Mouse (Mus musculus) cerebellum, postnatal 36 days (tissue): ENCODE results near the gene Eif3k.
"Not testable (repeated sequence)": the region's sequence is repeated elsewhere in the genome, so short reads cannot be mapped to it uniquely, and the experiment has no call there.

Source experiments
- DNase-seq, 2 experiments: peaks; one replicate each; pipeline ENCODE4 v3.0.0; 2021 to 2022; ENCODE audit warnings: mixed read lengths in 2 of 2

The Eif3k gene

DNA sequence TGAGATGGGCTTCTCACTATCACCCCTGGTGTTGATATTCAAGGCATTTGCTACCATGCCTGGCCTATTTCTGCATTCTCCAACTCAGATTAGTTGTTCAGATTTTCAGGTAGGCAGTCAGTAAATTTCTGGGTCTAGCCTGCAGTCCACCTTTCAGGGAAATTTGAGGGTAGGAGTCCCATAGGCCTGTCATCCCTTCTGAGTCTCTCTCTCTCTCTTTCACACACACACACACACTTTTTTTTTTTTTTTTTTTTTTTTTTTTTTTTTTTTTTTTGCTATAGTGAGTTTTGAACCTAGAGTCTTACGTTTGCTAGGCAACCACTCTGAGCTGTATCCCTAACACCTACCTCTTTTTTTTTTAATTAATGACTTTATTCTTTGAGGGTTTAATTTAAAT is 2.8 kb upstream of the Eif3k start:
- no peak for DNase-seq

DNA sequence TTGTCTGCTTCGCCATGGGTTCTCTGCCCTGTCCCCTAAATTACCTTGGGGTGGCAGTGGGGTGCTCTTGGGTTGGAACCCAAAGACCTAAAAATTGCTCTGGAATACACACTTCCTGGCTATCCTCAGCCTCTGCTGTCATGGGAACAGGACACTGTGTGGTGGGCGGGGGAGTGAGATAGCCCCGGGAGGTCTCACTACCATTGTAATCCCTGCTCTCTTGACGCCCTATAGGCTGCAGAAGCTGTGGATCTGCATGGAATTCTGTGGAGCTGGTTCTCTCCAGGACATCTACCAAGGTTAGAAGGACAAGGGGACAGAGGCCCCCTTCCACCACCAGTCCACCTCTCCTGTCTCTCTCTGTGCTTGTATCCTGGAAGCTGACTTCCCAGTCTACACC is 2.2 kb upstream of the Eif3k start:
- DNase-seq, result no peak

DNA sequence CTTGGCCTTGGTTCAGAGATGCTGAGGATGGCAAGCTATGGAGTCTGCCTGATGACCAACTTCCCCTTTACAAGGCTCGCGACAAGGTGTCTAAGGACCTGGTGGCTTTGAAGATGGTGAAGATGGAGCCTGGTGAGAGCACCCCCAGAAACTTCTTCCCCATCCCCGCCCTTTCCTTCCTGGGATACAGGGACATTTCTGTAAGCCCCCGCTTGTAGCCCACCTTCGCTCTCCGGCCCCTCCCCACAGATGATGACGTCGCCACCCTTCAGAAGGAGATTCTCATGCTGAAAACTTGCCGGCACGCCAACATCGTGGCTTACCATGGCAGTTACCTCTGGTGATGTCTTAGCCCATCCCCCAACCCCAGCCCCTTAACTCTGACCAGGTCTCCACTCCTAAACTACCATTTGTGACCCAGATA is 1.5 kb upstream of the Eif3k start:
- no peak for DNase-seq

DNA sequence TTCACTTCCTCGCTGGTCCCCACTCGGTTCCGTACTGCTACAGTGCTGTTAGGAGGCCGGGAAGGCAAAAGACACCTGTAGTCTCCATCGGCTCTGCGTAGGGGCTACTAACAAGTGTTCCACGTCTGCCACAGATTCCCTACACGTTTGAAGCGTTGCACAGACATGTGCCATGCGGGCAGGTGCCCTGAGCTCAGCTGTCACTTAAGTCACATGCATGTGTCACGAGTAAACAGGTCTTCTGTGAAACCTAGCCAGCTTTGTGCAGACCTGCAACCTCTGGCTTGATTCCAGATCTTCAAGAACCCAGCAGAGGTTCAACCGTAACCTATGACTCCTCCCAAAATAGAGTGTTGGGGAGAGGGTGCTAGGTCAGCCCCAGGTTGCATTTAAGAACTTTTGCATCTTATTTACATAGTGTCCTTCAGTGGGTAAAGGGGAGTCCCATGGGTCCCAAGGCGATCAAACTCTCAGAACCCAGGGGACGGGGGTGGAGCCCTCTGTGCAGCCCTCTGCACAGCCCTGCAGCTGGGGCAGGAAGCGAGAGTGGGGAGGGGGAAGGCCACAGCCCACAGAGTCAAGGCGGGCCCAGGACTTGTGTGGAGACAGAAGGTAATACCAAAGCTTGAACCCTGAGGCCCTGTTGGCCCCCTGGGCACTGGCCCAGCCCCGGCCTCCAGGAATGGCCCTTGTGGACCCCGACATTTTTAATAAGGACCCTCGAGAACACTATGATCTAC is 780 bp upstream of the Eif3k start:
- no peak for DNase-seq

DNA sequence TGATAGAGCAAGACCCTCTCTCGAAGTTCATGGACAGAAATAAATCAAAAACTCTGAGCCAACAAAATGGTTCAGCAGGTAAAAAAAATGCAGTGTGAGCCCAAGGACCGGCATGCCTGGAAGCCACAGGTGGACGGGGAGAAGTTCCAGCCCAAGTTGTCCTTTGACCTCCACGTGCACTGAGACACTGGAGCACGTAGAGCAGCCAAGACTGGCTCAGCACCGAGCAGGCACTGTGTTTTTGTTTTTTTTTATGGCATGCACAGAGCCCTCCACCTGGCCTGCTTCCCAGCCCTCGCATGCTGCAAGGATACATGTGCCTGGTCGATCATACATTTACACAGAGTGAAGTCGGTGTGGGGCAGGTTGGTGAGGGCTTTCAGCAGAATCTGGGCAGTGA is 4.1 kb downstream of the Eif3k start:
- DNase-seq, result no peak

DNA sequence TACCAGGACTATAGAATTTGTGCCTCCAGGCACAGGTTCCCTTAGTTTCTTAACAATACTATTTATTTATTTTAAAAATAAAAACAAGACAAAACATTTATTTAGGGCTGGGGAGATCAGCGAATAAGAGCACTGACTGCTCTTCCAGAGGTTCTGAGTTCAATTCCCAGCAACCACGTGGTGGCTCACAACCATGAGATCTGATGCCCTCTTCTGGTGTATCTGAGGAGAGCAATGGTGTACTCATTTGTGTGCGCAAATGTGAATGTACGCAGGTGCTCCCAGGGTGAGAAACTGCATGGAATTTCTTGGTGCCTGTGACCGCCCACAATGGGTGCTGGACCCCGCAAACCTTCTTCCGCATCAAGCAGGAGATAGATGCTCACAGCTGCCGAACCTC is 8.6 kb downstream of the Eif3k start:
- DNase-seq, result no peak

DNA sequence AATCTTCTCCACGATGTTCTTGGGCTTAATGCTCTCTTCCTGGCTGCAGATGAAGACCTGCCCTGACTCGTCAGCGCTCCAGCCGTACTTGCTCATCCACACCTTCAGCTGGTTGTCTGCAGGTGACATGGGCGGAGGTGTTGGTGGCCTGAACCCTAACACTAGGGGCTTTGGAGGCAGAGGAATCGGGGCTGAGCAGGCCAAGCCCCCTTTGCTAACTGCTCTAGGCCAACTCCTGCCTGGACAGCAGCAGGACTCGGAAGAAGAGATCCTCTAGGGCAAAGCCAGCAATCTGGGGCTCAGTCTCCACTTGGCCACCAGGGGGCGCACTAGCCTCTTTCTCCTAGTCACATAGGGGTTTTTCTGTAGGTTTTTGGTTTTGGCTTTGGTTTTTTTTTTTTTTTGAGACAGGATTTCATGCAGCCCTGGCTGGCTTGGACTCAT is 9.1 kb downstream of the Eif3k start:
- DNase-seq, result peak; percentile 81 to 84

DNA sequence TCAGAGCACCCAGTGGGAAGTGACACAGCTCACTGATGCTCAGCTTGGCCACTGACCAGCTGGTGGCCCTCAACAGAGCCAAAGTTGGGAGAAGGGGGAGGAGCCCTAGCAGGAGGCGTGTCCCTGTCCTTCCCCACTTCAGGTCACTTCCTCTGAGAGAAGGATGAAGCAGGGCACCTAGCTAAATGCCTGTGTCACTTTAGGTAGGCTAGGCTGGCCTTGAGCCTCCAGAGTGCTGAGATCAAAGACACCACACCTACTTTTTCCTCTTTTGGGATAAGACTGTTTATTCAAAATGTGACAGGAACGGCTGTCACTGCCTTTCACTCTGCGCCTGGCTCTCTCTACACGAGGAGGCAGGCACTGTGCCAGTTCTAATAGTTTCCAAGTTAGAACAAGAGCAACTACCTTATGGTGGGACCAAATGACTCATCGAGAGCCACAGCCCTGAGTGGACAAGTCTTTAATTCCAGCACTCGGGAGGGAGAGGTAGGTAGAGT is 9.8 kb downstream of the Eif3k start:
- no peak for DNase-seq

DNA sequence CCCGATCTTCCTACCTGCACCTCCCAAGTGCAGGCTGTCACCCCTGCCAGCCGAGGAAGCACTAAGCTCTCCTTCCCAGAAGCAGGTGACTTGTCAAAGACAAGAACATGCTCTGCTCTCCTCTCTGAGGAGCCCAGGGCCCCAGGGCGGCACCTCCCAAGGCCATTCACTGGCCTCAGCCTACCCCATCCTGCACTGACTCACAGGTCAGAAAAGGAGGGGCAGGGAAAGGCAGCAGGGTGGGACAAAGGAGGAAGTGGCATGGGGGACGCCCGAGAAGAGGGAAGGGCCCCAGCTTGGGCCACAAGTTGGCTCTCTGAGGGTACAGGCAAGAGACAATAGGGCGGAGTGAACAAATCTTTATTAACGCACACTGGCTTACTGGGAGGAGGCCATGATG is 10.6 kb downstream of the Eif3k start:
- DNase-seq, result no peak

DNA sequence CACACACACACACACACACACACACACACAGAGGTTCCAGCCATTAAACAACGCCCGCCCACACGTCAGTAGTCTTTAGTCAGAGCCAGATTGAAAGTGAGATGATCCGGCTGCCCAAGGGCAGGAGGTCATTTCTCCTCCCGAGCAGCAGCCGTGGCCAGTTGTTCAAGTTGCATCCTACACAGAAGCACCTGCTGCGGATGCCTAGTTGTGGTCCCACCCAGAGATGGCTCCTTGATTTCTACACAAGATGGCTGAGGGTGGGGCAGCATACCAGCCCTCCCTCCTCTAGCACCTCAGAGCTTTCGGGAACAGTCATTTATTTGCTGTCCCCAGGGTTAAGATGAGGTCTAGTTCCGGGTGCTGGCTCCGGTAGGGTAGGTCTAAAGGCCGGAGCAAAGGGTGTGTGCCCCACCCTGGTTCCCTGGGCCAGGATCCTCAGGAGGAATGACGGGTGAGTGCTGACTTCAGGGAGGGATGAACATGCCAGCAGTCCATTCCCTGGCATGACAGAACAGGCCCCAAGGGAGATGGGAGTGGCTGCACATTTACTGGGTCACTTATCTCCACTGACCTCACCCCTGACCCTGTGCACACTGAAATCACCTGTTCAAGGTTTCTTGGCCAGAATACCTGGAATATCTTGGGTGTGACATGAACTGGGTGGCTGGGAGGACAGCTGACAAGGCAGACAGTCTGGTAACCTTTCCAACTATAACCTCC is 11.8 kb downstream of the Eif3k start:
- DNase-seq, result no peak

DNA sequence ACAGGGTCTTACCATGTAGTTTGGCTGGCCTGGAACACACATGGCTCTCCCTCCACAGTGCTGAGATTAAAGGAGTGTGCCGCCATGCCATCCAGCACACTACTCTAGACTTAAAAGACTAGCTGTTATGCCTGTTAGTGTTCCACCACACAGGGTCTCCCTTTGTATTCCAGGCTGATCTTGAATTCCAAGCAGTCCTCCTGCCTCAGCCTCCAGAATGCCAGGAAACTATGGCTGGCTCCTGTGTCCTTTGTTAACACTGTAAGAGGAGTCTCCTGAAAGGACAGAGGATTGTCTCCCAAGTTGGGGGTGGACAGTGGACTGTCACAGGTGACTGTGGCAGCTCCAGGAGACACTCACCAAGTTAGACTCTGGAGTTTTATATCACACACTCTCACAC is 12.4 kb downstream of the Eif3k start:
- DNase-seq, result no peak

DNA sequence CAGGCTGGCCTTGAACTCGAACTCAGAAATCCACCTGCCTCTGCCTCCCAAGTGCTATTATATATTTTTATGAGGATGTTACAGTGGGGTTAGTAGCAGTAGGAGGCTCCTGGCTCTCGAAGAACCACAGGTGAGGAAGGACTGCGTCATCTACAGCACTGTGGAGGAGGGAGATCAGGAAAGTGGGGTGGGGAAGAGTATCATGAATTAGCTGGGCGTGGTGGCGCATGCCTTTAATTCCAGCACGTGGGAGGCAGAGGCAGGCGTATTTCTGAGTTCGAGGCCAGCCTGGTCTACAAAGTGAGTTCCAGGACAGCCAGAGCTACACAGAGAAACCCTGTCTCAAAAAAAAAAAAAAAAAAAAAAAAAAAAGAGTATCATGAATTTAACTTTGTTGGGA is 13.5 kb downstream of the Eif3k start:
- DNase-seq, result not testable (repeated sequence)

DNA sequence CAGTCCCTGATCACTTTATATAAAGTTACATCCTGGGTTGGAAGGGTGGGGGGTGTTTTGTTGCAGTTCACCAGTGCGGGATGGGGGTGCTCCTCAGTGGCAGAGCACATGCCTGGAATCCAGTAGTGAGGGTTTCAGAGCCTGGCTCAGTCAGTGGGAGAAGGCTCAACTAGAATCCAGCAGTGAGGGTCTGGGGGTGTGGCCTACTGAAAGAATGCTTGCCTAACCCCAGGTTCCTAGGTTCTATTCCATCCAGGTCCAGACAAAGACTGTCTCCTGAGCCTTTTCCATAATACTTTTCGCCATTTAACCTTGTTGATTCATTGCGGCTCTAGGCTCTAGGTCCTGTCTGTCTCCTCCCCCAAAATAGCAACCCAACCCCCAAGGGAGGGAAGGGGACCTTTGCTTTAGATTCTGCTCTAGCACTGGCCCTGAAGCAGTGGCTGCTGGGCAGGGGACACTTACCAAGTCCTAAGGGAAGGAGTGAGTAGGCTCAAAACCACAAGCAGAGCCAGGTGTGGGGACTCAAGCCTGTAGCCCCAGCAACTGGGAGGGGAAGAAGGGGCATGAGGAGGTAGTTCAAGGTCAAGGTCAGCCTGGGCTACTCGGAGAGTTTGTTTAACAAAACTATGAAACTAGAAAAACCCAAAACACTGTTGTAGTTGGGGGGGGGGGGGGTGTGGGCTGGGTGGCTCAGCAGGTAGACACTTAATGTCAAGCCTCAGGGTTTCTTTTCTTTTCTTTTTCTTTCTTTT is 14.7 kb downstream of the Eif3k start:
- DNase-seq, result no peak

DNA sequence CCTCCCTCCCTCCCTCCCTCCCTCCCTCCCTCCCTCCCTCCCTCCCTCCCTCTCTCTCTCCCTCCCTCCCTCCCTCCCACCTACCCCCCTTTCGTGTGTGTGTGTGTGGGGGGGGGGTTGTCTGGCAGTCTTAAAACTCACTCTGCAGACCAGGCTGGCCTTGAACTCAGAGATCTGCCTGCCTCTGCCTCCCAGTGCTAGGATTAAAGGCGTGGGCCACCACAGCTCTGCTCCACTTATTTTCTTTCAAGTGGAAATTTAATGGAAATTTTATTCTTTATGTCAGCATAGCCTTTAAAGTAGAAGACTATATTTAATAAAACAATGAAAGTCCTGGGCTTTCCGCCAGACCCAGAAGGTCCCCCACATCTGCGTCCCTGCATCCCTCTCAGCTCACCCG is 15.5 kb downstream of the Eif3k start:
- DNase-seq, result no peak

DNA sequence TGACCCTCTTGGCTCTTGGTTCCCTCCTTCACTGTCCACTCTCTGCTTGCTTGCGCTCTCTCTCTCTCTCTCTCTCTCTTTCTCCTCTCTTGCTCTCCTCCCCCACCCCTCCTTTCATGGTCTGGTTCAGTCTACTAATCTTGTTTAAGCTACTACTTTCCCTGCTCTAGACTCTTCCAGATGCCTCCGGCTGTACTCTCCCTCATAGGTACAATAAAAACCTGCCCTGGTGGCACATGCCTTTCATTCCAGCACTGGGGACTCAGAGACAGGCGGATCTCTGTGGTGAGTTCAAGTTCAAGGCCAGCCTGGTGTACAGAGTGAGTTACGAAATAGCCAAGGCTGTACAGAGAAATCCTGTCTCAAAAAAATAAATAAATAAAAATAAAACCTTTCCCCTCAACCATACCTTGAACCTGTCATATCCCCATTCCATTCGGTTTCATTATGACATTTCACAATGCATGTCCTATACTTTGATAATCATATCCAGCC is 16.3 kb downstream of the Eif3k start:
- no peak for DNase-seq

DNA sequence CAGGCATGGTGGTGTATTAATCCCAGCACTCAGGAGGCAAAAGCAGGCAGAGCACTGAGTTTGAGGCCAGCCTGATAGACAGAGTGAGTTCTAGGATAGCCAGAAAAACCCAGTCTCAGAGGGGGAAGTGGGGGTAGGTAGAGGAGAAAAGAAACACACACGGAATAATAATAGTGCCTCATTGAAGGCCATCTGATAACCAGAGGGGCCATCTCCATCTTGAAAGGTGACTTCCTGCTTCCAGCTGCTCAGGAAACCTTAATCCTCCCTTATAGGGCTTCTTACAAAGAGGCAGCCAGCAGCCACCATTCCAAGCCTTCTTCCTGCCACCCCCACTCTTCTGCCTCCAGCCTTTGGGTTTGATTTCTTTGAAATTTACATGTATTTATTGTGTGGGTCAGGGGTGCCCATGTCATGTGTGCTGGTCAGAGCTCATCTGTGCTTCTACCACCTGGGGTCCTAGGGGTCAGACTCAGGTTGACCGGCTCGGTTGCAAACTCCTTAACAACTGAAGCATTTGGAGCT is 18.2 kb downstream of the Eif3k start:
- DNase-seq, result no peak

DNA sequence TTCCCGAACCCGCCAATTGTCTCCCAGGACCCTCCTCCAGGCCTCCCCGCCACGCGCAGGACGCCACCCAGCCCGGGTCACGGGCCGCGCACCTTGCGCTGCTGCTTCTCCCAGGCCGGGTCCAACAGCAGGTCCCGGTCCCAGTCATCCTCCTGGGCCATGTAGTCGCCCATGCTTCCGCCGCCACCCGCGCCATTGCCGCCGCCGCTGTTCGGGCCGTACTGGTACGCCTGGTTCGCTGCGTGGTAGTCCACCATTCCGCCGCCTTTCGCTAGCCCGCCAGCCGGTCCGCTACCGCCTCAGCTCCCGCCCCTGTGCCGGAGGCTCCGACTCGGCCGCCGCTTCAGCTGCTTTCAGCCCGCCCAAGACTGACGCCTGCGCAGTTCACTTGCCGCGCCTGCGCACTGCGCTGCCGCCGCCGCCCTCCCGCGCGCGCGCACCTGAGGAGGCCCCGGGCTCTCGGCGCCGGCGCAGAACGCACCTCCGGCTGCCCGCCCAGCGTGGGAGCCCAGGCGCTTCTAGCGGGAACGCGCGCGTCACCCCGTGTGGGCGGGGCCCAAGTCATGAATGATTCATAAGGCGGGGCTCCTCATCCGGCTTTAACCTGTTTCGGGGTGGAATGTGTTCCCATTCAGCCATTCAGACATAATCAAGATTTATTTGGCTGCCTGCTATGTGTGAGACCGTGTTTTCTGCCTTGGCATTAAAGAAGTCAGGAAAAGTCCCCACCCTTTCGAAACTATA is 19.6 kb downstream of the Eif3k start, which contains the start of gene Actn4:
Actn4 (minus strand) TSS at position 414 of the 744 bp plus-strand sequence.
- DNase-seq, result peak; percentile 98 to 99

DNA sequence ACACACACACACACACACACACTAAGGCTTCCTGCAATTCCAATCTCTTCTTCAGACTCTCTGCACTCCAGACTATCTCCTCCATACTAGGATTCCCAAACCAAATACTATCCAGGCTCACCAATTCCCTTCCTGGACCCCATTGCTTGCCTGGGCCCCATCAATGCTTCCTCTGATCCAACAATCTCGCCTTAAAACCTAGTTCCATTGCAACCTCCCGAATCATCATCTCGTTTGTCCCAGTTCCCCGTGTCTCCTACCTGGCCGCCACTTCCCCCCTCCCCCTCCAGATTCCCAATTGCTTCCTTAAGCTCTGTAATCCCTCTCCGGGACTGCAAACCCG is 20.1 kb downstream of the Eif3k start:
- DNase-seq, result no peak

DNA sequence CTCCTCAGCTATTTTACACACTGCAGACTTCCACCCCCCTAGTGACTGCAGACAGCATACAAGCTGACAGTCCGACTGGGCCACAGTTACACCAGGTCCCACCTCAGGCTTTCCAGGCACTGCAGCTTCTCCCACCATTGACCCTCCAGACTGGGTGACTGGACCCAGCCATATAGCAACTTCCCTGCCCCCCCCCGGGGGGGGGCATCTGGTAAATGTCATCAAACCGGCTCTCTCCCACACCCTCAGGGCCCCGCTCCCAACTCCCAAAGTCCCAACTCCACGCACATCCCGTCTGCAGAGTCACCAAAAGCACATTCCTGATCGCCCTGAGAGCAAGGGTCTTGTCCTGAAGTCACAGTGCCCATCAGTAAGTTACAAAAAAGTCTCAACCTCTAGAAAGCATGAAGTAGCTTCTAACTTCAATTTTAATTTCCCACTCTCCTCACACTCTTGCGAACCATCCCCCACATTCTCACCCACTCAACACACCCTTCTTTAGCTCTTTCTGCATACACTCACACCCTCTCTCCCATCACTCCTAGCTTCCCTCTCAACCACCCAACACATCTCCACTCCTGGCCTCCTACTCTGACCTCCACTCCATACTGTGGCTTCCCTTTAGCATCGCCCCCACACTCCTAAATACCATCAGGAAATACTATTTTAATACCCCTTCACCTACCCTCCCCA is 21.2 kb downstream of the Eif3k start:
- no peak for DNase-seq

DNA sequence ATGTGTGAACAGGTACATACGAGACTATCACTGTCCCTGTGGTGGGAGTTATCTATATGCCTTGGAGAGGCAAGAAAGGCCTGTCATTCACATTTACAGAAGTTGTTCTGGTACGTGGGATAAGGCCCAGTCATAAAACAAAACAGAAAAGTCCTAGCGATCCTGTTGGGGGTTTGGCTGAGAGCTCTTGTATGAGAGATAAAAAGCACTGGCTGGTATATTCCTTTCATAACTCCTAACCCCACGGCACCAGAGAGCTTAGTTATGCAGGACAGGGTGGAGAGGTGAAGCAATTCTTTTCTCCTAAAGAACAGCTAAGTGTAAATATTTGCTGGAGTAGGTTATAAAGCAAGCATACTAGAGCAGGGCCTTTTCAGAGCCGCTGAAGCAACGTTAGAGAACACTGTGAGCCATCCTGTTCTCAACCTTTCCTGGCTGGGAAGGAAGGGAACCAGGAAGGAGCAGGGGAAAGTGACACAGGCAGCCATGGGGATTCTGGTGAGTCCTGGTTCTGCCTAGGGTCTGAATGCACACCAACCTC is 22.1 kb downstream of the Eif3k start:
- no peak for DNase-seq

DNA sequence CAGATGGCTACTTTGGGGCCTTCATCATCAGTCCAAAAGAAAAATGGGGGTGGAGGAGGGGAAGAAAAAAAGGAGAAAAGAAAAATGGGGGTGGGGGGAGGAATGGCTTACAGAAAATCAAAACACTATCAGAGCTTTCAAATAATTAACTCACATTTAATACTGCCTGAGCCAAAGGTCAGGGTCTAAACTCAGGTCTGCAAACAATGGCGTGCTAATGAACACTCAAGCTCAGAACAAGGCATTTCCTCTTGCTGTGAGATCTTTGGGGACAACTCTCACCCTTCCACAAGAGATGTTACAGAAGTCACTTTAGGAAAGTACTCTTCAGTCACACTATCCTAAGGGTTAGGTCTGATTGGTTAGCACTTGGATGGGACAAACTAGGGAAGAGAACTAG is 22.9 kb downstream of the Eif3k start:
- DNase-seq, result no peak
